Mouse (Mus musculus) kidney, postnatal 10 days (tissue): ENCODE measurements at regions not wholly inside any gene's neighbourhood (a gene's known extent, or its start where the extent isn't known, plus 50 kb on each side); places are given as distances from the start of the nearest gene placed in this dataset.

Experiments
- DNase-seq: peaks from one replicate; pipeline ENCODE4 v3.0.0; 2021; ENCODE audit warnings: mixed read lengths

DNA sequence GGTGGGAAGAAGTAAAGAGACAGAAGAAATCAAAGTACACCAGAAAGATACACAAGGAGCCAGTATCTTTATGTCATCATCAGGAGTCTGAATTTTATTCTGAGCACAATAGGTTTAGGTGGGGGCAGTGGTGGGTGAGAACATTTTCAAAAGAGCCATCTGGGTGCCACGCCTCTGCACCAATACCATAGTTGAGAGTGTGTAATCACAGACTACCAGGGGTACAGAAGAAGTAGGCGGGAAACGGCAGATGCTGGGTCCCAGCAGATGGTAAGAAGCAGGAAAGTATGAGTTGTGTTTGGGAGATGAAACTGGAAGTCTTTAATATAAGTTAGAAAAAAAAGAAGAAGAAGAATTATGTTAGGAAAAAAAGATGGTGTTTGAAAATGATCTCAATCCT lies 682.7 kb upstream of the Pou3f3 start:
- no peak for DNase-seq

- DNase-seq, result no peak
These were observed 676.6 kb upstream of the Pou3f3 start for GRCm38 (mm10) chr1:42018966-42019365.

DNA sequence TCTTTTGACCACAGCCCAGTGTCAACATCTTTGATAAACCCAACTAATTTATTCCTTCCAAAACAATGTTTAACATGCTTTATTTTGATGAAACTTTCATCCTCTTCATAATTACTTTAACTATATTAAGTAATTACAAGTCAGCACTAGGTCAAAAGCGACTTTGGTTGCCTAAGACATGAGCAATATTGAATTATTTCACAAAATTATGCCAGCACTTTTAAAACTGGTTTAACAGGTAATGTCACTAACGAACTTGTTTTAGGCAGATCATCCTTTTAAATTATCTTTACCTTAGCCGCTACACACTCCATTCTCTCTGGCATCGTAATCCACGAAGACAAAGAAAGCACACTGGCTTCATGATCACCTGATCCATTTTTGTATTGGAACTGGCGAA lies 669.8 kb upstream of the Pou3f3 start:
- no peak for DNase-seq

GRCm38 (mm10) chr1:42026423-42026822 lies 669.1 kb upstream of the Pou3f3 start:
- DNase-seq, result no peak

DNA sequence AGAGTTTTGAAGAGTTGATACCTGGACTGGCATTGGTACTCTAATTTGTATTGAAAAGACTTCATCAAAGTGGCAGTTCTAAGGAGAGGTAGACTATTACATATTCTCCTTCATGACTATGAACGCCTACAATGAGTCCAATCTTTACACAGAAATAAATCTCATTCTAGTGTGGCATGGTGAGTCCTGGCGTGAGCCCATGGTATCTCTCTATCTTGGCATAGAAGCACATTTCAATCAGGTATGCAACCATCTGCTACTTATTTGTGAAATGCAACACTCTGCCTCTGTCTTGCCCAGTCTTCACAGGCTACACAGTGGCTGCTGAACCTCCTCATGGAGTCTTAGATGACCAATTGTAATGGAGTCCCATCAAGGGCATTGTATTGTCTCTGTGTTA lies 661.8 kb upstream of the Pou3f3 start:
- no peak for DNase-seq

DNA sequence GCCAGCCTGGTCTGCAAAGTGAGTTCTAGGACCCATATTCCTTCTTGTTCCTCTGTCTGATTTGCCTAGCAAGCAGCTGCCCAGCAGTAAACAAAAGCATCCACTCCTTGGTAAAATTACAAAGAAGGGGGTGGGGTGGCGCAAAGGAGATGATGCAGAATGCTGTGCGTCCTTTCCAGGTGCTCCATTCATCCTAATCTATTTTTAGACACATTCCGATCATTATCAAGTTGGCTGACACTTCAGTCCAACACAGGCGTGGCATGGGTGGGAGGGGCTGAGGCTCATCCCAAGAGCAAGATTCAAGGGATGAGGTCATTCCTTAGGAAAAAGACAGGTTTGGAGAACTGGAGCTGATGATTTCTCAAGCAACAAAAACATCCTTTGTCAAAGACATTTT lies 660.2 kb upstream of the Pou3f3 start:
- no peak for DNase-seq

GRCm38 (mm10) chr1:42041544-42041943 lies 654.0 kb upstream of the Pou3f3 start:
- DNase-seq, result no peak

- no peak for DNase-seq
These were observed 637.1 kb upstream of the Pou3f3 start for GRCm38 (mm10) chr1:42058494-42058893.

DNA sequence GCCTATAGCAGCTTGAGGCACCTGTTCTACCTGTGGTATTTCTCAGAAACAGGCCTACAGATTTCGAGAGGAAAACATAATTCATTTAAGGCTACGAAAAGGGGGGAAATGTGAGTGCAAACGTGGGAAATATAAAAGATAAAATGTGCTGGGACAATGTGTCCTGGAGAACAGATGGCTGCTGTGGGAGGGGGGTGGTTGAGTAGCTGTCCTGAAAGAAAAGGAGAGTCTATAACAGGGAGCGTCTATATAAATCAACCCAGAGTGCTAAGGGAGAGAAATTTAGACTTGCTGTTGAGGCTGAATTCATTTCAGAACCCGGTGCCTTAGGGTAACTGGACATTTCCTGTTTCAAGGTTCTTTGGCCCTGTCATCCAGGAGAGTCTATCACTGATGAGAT lies 625.5 kb upstream of the Pou3f3 start:
- DNase-seq, result no peak

- no peak for DNase-seq
These were observed 599.5 kb upstream of the Pou3f3 start for GRCm38 (mm10) chr1:42096026-42096425.

GRCm38 (mm10) chr1:42098580-42098979 lies 597.0 kb upstream of the Pou3f3 start:
- DNase-seq, result no peak

GRCm38 (mm10) chr1:42107521-42107920 lies 588.0 kb upstream of the Pou3f3 start:
- DNase-seq, result no peak

- DNase-seq, result no peak
These were observed 587.6 kb upstream of the Pou3f3 start for GRCm38 (mm10) chr1:42107925-42108324.

DNA sequence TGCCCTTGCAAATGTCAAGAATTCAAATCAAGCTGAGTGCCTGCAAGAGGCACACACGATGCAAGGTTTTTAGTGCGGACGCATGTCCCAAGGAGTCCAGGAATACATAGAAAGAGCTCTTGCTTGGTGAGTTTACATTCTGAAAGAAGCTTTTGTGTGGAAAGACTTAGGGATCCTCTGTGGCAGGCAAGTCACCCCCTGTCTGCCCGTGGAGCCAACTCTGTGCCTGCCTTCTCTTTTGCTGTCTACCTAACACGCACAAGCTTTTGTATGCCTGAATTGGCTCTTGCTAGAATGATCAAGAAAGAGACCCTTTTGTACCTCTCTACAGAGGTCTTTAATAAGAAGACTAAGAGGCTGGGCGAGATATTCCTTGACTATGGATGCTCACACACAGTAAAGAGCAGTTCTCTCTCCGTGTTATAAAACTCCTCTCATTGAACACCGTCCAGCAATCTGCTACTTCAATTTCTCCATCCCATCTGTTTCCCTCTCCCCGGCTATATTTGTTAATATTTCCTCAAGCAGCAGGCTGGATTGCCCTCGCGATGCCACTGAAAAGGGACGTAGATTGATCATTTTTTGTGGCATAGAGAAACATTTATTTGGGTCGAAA lies 543.3 kb upstream of the Pou3f3 start:
- no peak for DNase-seq

DNA sequence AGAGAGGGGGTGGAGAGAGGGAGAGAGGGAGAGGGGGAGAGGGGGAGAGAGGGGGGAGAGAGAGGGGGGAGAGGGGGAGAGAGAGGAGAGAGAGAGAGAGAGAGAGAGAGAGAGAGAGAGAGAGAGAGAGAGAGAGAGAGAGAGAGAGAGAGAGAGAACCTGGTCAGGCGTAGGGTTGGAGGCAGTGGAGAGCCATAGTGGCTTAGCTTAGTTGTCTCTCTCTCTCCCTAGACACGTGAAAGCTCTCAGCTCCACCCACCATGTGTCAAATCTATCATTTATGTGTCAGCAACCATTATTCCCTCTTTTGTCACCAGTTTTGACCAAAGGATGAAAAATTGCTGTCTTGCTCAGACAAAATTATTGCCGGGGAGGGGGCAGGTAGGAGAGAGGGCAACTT lies 542.7 kb upstream of the Pou3f3 start:
- DNase-seq, result no peak

DNA sequence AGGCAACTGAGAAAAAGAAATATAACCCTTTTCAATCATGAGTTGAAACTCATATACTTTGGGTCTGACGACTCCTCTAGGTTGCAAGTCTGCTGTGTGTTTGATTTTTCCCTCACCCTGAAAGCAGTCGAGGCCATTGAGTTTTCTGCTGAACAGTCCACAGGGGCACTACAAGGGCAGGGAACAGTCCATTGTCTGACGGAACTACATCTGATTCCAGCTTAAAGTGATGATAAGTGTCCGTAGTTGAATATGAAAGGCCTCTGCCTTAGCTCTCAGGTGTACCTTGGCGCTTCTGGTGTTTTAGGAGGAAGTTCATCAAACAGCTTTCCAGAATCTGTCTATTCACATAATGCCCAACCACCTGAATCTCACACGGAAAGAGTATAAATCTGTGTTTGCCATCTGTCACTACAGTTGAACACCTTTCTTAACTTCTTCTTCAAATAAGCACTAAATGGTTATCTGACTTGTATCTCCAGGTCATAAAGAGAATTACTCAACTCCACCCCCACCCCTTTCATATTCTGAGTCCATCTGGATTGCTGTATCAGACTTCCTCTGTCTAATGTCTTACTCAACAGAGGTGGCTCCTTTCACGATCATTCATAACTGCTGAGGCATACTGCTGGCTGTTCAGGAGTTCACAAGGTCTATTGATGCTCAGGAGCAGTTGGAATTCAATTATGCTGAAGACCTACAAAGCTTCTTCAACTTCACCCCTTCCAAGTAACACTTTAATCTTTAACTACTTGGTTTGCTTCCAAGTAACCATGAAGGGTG lies 527.6 kb upstream of the Pou3f3 start:
- DNase-seq, result no peak

GRCm38 (mm10) chr1:42169505-42169904 lies 526.1 kb upstream of the Pou3f3 start:
- no peak for DNase-seq

GRCm38 (mm10) chr1:42186295-42186694 lies 509.3 kb upstream of the Pou3f3 start:
- no peak for DNase-seq

DNA sequence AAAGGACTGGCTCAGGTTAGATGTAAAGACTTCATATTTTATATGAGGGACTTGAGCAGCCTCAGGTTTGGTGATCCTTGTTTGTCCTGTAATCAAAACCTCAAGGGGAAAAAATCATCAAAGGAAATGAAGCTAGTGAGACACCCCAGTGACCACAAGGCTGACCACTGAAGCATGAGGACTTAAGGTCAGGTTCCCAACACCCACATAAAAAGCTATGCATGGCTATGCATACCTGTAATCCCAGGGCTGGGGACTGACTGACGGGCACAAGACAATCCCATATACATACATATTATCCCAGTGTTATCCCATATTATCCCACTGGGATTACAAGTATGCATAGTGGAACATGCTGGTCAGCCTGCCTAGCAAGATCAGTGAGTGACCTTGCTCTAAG lies 467.5 kb upstream of the Pou3f3 start:
- DNase-seq, result no peak

DNA sequence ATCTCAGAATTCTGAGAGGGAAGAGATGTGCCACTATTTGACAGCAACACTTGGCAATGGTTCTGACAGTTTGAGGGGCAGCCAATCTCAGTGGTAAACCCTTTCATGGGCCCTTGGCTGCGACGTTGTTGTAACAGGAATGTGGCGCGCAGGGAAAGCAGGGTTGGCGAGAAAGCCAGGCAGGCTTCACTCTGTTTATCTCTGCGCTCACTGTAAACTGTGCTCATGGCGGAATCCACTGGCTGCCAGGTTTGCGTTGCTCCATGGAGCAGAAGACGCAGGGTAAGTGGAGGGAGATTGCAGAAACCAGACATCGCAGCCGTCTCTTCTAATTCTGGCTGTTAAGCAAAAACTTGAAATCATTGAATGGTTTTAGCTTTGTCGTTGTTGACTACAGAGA lies 465.9 kb upstream of the Pou3f3 start:
- peak; percentile 15 for DNase-seq

GRCm38 (mm10) chr1:42230469-42231040 lies 465.0 kb upstream of the Pou3f3 start:
- no peak for DNase-seq

- DNase-seq, result no peak
These were observed 464.5 kb upstream of the Pou3f3 start for GRCm38 (mm10) chr1:42231091-42231490.

DNA sequence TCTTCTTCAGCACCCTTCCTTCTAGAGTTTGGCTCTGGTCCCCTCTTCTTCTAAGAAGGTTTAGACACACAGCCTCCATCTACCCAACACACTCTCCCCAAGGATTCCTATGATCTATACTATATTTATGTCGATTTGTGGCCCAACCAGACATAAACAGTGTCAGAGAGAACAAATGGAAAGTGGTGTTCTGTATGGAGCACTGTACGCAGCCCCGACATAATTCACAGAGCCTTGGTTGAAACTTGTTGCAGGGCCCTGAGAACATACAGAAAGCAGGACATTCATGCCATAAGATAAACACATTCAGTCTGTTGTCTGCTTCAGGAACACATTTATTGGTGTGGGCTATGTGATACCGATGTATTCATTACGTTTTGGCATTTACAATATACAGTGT lies 463.7 kb upstream of the Pou3f3 start:
- DNase-seq, result no peak

DNA sequence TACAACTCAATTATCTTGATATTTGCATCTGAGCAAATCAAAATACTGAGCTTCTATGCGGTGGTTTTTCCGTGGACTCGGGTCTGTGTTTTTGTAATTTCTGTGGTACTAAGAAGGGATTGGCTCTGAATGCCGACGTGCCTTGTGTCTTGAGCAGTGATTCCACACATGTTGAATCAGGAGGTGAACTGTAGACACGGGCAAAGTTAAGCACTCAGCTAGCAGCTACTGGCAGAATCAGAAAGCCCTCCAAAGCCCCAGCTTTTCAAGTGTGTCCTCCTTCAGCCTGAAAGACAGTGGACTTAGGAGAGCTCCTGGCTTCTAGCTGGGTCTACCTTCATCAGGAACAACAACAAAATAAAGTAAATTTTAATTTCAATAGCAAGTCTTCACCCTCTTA lies 462.9 kb upstream of the Pou3f3 start:
- no peak for DNase-seq
